Mouse (Mus musculus): Measurements from ENCODE around the gene Shroom3.

Gene Shroom3

DNA sequence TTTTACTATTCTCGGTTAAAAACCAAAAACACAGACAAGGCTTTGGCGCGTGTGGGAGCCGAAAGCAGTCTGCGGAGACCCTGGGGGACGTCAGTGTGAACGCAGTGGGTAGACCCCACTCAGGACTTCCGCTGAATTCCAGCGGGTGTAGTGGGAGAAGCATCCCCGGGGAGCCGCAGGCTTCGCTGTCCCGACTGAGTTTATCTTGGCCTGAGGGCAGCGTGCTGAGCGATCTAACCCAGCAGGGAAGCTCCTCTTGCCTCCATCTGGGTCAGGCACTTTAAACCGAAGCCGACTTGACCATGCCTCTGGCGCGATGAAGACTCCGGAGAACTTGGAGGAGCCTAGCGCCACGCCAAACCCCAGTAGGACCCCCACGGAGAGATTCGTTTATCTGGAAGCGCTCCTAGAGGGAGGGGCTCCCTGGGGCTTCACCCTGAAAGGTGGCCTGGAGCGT is at the start of gene Shroom3:
Shroom3 (plus strand) TSS at position 85 of the 457 bp plus-strand sequence.
- peak in 1 of 2 experiments; percentile 9 for DNase-seq

DNA sequence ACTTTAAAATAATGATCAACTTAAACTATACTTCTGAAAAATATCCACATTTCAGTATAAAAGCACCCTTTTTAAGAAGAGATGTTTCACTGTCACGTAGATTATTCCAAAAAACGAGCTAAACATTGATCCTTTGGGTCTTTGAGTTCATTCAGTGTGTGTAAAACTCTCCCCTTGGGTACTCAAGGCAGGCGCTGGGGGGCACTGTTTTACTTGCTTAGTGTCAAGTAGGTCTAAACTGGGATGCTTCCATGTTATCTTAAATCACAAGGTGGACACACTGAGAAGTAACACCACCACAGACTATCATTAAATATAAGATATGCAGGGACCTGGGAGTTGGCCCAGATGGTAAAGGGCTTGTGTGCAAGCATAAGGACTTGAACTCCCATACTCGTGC is 49.7 kb upstream of the Shroom3 start:
- DNase-seq, result no peak

DNA sequence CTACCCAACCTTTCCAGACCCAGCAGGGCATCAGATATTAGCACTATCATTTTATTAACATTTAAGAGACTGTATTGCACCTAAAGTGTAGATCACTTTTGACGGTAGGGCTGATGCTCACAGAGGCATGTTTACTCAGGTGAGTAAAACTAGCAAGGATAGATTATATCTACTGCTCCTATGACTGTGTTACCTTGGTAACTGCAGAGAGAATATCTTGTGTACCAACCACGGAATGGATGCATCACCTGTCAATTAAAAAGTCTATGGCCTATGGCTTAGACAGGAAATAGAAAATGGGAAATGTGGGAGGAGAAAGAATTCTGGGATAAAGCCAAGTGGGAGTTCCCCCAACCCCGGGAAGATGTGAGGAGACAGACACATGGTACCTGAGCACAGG is 48.3 kb upstream of the Shroom3 start:
- DNase-seq, result no peak

DNA sequence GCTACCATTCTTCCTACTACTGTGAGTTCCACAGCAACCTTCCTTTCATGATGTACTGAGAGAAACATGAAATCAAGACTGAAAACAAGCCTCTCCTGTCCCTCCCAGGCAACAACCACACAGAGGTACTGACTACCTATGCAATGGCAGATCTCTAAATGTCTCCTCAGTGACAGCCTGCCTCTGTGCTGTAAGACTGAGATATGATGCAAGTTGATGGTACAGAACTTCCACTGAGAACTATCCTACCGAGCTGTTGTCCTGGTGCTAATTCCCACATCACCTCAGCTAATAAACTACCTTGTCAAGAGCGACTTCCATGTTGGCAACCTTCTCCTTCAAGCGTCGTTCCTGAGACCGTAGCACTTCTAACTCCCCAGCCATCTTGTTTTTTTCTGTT is 47.3 kb upstream of the Shroom3 start:
- no peak for DNase-seq

DNA sequence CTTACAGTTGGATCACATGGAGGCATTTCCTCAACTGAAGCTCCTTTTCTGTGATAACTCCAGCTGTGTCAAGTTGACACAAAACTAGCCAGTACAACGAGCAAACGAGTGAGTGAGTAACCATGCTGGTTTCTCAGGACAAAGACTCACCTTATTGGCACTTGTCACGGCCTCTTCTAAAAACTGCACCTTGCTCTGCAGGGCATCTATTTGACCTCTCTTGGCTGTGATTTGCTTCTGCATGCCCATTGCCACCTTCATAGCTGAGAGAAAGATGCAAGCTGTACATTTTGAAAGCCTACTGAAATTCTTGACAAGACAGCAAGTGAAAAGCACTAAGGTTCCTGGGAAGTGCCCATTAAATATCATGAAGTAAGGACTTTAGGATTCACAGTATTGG is 42.4 kb upstream of the Shroom3 start:
- no peak for DNase-seq

DNA sequence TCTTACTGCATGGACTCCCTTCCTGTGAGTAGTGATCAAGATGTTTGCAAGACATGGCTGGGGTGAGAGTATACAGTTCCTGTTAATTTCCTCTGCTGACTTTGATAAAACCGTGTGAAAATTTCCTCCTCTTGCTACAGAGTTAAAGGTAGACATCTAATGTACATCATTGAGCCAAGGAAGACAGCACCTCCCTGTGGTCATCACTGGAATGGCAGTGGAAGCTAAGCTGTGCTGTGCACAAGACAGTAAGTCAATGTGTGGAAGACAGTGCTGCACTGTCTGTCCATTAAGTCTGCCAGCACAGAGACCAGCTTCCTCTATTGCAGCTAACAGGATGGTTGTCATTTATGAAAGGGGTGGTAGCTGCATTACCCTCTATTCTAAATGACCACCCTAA is 27.0 kb upstream of the Shroom3 start:
- DNase-seq, result peak; percentile 46 to 56

DNA sequence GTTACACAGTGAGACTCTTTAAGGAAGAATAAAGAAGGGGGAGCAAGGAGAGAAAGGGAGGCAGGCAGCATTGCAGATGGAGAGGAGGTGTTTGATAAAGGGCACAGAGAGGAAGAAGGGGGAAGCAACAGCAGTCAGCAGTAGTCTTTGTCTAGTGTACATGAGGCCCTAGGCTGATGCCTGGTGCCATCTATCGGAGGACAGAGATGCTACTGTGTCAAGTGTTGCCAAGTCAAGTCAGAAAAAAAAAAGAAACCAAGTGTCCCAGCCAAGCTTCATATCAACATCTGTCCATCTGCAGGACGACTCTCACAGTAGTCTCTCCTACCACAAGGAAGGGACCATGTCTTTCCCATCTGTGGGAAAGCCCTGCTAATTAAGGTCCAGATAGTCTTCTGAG is 18.9 kb upstream of the Shroom3 start:
- DNase-seq, result no peak

DNA sequence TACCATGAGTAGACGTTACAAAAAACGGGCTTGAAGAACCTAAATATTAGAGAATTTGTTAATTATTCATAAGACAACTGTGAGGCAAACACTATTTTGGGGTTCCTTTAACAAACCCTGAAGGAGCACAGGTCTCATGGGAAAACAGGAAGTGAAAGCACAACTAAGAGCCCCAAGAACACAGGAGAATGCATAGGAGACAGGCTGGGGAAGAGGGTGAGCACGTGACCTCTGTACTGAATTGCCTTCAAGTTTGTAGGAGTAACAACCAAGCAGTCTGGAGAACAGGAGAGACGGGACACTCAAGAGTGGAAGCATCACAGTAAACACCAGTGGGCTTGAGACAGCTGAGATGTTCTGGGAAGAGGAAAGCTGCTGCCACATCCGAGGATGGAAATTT is 16.4 kb upstream of the Shroom3 start:
- DNase-seq, result no peak

DNA sequence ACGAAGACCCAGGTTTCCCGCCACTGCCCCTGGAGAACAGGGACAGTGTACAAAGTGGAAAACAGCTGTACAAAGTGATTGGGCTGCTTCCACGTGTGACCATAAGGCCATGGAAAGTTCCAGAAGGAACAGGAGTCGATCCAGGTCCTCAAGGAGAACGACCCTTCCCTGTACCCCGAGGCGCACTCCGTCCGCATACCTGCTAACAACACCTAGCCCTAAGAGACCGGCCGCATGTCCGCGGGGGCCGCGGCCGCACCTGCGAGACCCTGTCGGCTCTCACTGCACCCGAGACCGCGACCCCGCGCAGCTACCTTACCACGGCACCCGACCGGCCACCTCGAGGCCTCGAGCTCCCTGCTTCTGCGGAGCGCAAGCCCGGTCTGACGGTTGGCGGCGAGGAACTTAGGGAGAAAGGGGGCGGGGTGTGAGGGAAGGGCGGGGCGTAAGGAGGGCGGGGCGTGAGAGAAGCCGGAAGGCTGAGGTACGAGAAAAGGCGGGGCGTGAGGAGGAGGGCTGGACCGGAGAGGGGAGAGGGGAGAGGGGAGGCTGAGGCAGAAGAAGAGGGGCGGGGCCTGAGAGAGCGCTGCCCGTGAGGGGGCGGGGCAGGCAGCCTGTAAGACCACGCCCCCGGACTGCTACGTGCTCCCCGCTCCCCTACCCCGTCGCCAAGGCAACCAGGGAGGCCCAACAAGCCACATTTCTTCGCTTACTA is 8.2 kb upstream of the Shroom3 start, which contains the start of gene Ccdc158:
Ccdc158 (minus strand) TSS at position 413 of the 715 bp plus-strand sequence.
- DNase-seq, result peak; percentile 21 to 22

DNA sequence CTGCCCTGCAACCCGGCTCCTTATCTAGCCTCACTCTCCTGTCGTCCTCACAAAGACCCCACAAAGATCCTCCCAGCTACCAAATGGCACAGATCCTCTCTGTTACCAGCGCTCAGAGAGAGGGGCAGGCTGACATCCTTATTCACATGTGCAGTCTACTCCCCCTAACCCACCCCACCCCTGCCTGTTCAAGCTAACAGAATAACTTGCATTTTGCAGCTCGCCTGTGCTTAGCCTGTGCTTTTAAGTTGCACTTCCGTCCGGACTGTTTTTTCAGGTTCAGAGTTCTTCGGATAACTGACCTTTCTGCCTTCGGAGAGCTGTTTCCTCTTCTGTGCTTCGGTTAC is 7.7 kb upstream of the Shroom3 start:
- DNase-seq, result no peak

DNA sequence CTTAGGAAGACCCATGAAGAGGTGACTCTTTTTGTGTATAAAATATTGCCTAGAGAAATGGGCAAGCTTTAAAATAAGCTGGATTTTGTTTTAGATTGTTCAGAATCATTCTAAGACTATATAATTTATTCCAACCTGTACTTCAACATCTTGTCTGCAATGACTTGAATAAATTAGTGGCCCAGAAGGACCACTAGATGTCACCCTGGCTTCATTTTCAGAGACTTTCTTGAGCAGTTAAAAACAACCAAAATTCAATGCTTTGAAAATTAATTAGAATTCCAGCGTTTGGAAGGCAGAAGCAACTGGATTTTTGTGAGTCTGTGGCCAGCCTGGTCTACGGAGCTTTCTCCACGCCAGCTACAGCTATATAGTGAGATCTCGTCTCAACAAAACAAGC is 3.8 kb upstream of the Shroom3 start:
- peak; percentile 23 to 25 for DNase-seq

DNA sequence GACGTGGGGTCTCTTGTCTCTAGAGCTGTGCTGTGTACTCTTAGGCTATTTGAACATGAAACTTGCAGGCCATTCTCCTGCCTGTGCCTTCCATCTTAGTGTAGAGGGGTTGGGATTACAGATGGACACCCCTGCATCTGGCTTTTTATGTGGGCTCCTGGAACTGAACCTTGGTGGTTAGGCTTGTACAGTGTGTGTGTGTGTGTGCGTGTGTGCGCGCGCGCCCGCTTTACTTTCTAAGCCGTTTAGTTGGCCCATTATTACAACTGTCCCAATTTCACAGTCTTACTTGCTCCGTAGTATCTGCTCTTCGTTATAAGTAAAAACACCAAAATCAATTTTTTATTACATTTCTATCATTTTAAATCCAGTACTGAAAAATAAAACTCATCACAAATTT is 1.4 kb upstream of the Shroom3 start:
- DNase-seq, result no peak

DNA sequence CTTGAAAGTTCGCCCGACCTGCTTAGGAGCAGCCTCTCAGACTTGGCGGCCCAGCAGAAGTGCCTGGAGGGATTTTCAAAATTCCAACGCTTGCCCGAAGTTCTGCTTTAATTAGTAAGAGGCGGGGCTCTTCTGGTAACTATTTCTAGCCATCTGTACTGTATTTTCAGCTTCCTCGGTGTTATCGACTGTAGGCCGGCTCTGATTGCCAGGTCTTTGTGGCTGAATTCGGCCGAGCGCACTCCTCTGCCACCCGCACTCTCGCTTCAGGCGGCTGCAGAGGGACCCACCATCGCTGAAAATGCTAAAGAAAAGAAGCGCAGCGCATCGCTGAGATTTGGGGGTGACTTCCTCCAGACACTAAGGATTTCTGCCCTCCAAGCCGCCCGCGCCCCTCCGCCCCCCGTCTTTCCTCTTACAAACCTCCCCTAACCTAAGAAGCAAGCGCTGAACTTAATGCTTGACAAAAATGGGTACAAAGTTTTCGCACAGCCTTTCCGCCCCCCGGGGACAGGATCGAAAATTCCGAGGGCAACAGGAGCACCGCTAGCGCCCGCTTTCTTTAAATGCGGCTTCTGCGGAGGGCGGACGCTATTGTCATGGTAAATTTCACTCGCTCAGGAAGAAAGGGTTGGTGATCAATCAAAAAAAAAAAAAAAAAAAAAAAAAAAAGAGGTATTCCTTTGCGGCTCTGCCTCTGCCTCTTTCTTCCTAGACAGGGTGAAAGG is 450 bp upstream of the Shroom3 start:
- DNase-seq, result peak in 1 of 2 experiments; percentile 9

DNA sequence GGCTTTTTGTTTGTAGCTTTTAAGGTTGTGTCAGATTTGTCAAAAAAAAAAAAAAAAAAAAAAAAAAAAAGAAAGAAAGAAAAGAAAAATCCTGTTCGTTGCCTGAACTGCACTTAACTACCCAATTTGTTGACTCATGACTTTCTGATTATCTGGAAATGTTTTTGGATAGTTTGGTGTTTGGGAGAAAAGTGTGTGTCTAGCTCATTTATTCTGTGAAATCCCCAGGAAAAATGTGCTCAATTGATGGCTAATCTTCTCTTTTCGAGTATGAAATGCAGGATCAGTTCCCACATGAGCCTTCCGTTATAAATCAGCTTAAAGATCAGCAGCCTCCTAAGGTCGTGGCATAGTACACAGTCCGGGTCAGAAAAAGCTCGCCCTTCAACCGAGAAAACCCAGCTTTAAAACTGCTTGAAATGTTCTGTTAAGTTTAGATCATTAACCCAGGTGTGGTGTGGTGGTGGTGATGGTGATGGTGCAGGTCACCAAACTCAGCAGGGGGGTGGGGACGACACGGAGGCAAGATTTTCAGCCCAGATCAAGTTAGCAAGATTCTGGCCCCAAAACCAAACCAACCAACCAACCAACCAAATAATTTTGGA is 738 bp downstream of the Shroom3 start:
- DNase-seq, result no peak

DNA sequence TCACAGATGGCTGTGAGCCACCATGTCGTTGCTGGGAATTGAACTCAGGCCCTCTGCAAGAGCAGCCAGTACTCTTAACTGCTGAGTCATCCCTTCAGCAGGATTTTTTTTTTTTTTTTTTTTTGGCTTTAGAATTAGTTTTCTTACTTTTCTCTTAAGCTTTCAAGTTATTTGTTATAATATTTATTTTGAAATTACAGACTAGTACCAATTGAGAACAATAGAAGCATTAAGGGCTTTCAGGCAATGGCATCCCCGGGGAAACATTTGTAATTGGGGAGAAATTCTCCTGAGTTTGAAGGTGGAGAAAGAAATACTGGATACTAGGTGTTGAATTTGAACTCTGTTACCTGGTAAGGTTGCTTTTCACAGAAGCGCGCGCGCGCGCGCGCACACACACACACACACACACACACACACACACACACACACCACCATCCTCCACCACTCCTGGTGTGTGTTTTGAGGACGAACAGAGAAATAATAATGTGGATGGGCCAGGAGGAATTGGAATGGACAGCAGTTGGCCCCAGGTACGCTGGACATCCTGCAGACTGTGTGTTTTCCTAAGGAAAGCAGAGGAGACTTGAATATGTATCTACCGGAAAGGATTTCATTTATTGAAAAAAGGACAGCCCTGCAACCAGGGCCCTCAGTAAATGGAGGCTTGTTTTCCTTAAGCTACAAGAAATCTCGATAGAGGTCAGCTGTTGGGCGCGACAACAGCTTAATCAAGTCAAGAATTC is 1.7 kb downstream of the Shroom3 start:
- DNase-seq, result no peak

DNA sequence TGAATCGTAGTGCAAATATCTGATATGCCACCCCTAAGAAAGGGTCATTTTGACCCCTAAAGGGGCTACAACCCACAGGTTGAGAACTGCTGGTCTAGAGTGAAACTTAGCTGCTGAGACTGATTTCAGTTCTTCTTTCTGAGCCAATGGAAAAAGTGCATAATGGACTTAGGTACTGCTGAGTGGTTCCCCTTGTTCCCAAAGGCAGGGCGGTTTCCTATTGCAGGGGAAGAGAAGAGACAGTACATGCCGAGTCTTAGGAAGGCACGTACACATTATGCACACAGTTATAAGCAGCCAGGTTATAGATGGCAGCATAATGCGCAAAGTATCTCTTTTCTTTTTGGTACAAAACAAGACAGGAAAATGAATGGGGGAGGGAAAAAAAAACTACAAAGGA is 4.9 kb downstream of the Shroom3 start:
- no peak for DNase-seq

DNA sequence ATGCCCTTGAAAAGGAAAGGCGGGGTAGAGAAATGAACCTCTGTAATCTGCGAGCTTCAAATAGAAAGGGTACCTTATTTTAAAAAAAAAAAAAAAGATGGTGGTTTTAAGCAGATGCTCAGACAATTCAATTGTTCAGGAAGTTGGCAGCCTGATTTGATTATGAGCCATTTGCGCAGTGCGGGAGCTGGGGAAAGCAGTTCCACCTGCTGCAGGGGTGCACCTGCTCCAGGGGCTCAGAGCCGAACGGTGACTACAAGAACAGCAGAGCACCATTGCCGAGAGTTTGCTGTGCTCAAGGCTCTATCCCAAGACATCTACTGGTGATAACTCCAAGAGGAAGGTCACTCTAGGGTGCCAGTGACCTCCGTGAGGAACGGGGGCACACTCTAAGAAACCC is 5.3 kb downstream of the Shroom3 start:
- DNase-seq, result no peak

DNA sequence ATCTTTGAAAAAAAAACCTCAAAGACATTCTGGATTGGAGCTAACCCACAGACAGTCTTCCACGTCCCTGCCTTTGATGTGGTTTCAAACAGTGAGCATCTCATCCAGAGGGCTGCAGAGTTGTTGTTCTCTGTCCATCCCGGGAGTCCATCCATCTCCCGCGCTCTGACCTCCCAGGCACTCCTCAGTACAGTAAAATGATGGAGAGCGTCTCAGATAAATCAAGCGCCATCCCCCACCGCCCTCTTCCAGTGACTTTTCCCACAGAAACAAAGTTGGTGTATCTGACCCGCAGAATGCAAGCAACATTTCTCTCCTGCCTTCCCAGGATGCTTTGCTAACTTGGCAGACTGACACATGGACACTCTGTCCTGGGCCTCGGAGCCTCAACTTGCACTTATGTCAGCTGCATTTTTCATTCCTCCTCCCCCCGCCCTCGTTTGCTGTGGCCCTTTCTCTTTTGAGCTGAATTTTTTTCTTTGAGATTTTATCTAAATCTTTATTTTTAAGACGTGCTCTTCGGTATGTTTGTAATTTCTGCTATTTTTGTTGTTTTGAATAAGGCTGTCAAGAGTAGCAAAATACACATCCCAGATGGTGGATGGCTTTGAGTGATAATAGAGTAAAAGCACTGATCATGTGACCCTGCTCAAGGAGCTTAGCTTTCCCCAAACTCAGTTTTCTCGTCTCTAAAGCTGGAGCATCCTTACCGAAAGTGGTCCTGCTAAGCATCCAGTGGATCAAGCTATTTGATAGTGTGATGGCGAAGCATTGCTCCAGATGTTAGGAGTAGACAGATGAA is 9.2 kb downstream of the Shroom3 start:
- no peak for DNase-seq

DNA sequence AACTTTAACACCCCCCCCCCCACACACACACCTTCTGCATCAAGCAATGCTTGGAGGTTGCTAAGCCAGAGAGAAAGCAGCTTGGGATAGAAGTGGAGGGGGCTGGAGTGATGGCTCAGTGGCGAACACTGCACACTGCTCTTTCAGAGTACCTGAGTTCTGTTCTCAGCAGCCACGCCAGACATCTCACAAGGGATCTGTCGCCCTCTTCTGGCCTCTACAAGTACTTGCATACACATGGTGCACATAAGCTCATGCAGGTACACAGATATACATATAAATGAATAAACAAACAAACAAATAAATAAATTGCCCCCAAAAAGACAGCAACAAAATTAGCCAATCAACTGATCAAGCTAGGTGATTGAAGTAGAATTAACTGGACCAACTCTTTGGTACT is 10.5 kb downstream of the Shroom3 start:
- DNase-seq, result no peak

DNA sequence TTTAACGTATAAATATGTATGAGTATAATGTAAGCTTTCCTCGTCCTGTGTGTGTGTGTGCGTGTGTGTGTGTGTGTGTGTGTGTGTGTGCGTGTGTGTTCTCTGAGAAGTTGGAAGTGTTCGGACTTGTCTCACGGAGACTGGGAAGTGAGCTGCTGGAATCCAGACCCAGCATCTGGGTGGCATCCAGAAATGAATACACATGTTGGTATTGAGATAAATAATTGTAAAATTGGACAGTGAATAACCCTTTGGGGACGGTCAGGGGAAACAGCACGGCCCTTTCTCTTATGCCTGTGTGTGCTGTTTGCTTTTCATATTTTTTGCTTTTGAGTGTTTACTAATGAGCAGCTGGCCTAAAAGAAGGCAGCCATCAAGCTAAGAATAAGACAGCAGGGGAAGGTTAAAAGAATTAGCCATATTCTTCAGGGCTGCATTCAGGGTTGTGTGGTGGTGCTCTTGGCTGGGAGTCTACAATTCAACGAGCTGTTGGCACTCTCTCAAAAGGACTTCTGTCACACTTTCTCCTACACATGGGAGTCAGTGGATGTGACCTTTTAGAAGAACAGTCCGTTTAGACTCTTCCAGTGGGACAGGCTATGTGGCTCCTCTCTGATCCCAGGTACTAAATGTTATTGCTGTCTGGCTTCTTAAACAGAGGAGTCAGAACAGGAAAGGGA is 11.2 kb downstream of the Shroom3 start:
- DNase-seq, result no peak

DNA sequence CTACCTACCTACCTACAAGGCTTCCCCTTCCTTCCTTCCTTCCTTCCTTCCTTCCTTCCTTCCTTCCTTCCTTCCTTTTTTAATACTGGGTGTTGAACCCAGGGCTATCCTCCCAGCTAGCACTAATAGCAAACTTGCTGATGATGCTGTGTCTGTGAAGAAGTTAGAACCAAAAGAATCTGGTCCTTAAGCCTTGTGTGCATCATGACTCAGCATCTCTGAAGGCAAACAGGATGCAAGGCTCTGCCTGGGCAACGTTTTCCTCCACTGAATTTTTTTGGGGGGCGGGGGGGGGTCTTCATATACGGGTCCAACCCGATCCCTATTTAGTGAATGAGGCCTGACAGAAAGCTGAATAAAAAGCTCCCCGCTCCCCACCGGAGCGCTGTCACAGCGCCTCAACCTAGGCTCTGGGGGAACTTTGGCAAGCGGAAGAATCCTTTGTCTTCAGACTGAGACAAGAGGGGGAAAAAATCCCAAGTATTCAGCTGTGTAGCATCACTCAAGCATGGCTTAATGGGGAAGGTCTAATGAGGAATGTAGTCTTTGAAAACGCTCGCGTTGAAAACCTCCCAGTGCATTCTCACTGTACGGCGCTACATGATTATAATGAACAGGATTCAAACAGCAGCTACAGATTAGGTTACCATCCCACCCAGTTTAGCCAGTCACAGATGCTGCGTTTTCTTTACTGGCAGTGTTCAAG is 15.0 kb downstream of the Shroom3 start:
- no peak for DNase-seq

All from cerebellum, adult 18-20 months (tissue).